Mouse (Mus musculus): Measurements from ENCODE around the gene Fig4. TPM values are rescaled to one million over a fixed set of nuclear protein-coding genes. Genes with fewer than 3 reads are reported as not detected.

The Fig4 gene
- total and polyA plus RNA-seq, 3 experiments = 21.4 to 27.4 TPM; not detected in 1

- Histone ChIP-seq H3K27me3 (ENCODE audit: control insufficient read depth in 1 of 2, insufficient read depth in 2 of 2, low read length in 2 of 2) (no peaks in the 10 kb centered on the region), H3K9me3 (replicated peaks; ENCODE audit: insufficient read depth, low read length) (no peaks in the 10 kb centered on the region), H3K36me3 (ENCODE audit: control insufficient read depth in 1 of 2, insufficient read depth in 2 of 2, low read length in 2 of 2) (peaks cover 0 to 2% of the 10 kb centered on the region in 2 experiments; a peak in 1 of 4 replicates), H3K27ac (ENCODE audit: control insufficient read depth, low read depth, low read length) (no peak overlapping the region), H3K79me2 (ENCODE audit: control insufficient read depth, insufficient read depth, low read length, poor library complexity) (no peaks in the 10 kb centered on the region), H3K4me1 (ENCODE audit: control insufficient read depth in 1 of 2, insufficient read depth in 2 of 2, low read length in 2 of 2) (no peaks in the 10 kb centered on the region; a peak in 1 of 4 replicates), H3K4me3 (ENCODE audit: control insufficient read depth in 1 of 2, insufficient read depth in 1 of 2, low read depth in 2 of 2, low read length in 2 of 2) (no peak overlapping the region), H3K9ac (ENCODE audit: control insufficient read depth, low read depth, low read length, poor library complexity, severe bottlenecking) (no peak overlapping the region)
- DNase-seq (ENCODE audit: low read depth, low spot score) = no peak
- no peak for TF ChIP-seq E2F4 (IDR thresholded peaks at IDR 0.05; ENCODE audit: borderline replicate concordance, low read depth, low read length)
These were observed 57.6 kb downstream of the Fig4 start for GRCm38 (mm10) chr10:41245477-41245876.

DNA sequence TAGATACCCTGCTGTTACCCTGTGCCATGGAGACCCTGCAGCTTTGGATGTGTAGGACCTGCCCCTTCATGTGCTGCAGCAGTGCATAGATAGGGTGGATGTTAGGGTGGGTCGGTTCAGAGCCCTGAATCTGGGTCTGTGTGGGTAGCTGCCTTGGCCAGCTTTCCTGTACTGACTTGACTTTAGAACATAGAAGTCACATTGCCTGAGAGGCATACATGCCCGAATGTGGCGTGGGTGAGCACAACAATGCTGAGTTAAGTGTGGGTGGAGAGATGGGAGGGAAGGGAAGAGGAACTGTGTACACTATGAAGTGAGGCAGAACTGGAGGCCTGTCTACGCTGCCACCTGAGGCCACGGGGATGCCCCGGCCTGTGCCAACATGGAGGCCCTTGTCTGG is 58.0 kb downstream of the Fig4 start:
- H3K4me1 ChIP-seq (ENCODE audit: control insufficient read depth in 1 of 2, insufficient read depth in 2 of 2, low read length in 2 of 2) = no peaks in the 10 kb centered on the region; a peak in 1 of 4 replicates
- H3K4me3 ChIP-seq (ENCODE audit: control insufficient read depth in 1 of 2, insufficient read depth in 1 of 2, low read depth in 2 of 2, low read length in 2 of 2) = no peak overlapping the region
- H3K9ac ChIP-seq (ENCODE audit: control insufficient read depth, low read depth, low read length, poor library complexity, severe bottlenecking) = no peak overlapping the region
- H3K27ac ChIP-seq (ENCODE audit: control insufficient read depth, low read depth, low read length) = no peak overlapping the region
- no peaks in the 10 kb centered on the region for H3K79me2 ChIP-seq (ENCODE audit: control insufficient read depth, insufficient read depth, low read length, poor library complexity)
- no peak for DNase-seq (ENCODE audit: low read depth, low spot score)
- no peaks in the 10 kb centered on the region for H3K9me3 ChIP-seq (replicated peaks; ENCODE audit: insufficient read depth, low read length)
- H3K36me3 ChIP-seq (ENCODE audit: control insufficient read depth in 1 of 2, insufficient read depth in 2 of 2, low read length in 2 of 2) = 0 out of 4 replicates have a peak, but pooled peaks cover 0 to 2% of the 10 kb centered on the region in 2 experiments
- TF ChIP-seq MAFK (IDR thresholded peaks at IDR 0.05; ENCODE audit: borderline replicate concordance, low read depth, low read length) (no peak), ZKSCAN1 (IDR thresholded peaks at IDR 0.05; ENCODE audit: low read depth, low read length) (no peak), CTCF (IDR thresholded peaks at IDR 0.05 in 2 of 3, conservative IDR thresholded peaks at IDR 0.05 in 1 of 3; ENCODE audit: control insufficient read depth in 1 of 3, insufficient read depth in 1 of 3, low read depth in 2 of 3, low read length in 3 of 3, poor library complexity in 1 of 3, severe bottlenecking in 1 of 3) (no peak), ETS1 (IDR thresholded peaks at IDR 0.05; ENCODE audit: low read depth, low read length) (no peak), JUND (IDR thresholded peaks at IDR 0.05; ENCODE audit: low read depth, low read length) (no peak), POLR2A (IDR thresholded peaks at IDR 0.05; ENCODE audit: control insufficient read depth in 1 of 2, insufficient read depth in 1 of 2, low read depth in 1 of 2, low read length in 2 of 2, poor library complexity in 1 of 2) (no peak), MYB (IDR thresholded peaks at IDR 0.05; ENCODE audit: low read depth, low read length) (no peak), USF2 (IDR thresholded peaks at IDR 0.05; ENCODE audit: borderline replicate concordance in 1 of 2, insufficient read depth in 1 of 2, low read depth in 1 of 2, low read length in 2 of 2) (no peak), TAL1 (IDR thresholded peaks at IDR 0.05; ENCODE audit: low read length) (no peak), UBTF (IDR thresholded peaks at IDR 0.05; ENCODE audit: borderline replicate concordance, insufficient read depth, low read depth, low read length) (no peak), MXI1 (IDR thresholded peaks at IDR 0.05; ENCODE audit: low read depth, low read length) (no peak), ELF1 (IDR thresholded peaks at IDR 0.05; ENCODE audit: low read depth, low read length) (no peak), BHLHE40 (IDR thresholded peaks at IDR 0.05; ENCODE audit: borderline replicate concordance, low read depth, low read length) (no peak), NELFE (IDR thresholded peaks at IDR 0.05; ENCODE audit: low read depth, low read length) (no peak), ZNF384 (IDR thresholded peaks at IDR 0.05; ENCODE audit: low read depth, low read length) (no peak), GABPA (IDR thresholded peaks at IDR 0.05; ENCODE audit: low read depth, low read length) (no peak), ZMIZ1 (IDR thresholded peaks at IDR 0.05; ENCODE audit: low read depth, low read length) (no peak), SIN3A (IDR thresholded peaks at IDR 0.05; ENCODE audit: low read length) (no peak), MYC (IDR thresholded peaks at IDR 0.05; ENCODE audit: low read depth, low read length) (no peak)
- no peaks in the 10 kb centered on the region for H3K27me3 ChIP-seq (ENCODE audit: control insufficient read depth in 1 of 2, insufficient read depth in 2 of 2, low read length in 2 of 2)
